Mouse (Mus musculus) embryonic facial prominence, embryonic 14.5 days (tissue): Measurements from ENCODE around the gene Nup210l. TPM values are rescaled to one million over a fixed set of nuclear protein-coding genes. Genes with fewer than 3 reads are reported as not detected.
A peak's percentile ranks its signal among the peaks of the same experiment; 100 is the strongest.

Source experiments
- ATAC-seq: fragments of 200-750 bp; cut with Nextera tagmentation; 2 replicates; pipeline ENCODE4 v1.8.0; 2017; ENCODE audit warnings: low read depth, moderate number of reproducible peaks, moderate TSS enrichment
- DNase-seq: peaks from one replicate; pipeline ENCODE4 v3.0.0-alpha.2; 2015; ENCODE audit warnings: low spot score
- H3K27ac ChIP-seq: fragments of 300-500 bp; sonication (generic); replicated peaks from 2 replicates; pipeline ENCODE4 v1.5.1; 2014; ENCODE audit warnings: low read depth, mild to moderate bottlenecking, low read length, moderate library complexity
- H3K27me3 ChIP-seq: fragments of 300-500 bp; sonication (generic); replicated peaks from 2 replicates; pipeline ENCODE4 v1.6.1; 2014; ENCODE audit warnings: low read length; ENCODE audit not compliant: control insufficient read depth, insufficient read depth
- H3K36me3 ChIP-seq: fragments of 300-500 bp; sonication (generic); 2 replicates; pipeline ENCODE4 v1.6.1; 2014; ENCODE audit warnings: low read length, mixed read lengths; ENCODE audit not compliant: control insufficient read depth, insufficient read depth
- H3K4me1 ChIP-seq: fragments of 300-500 bp; sonication (generic); 2 replicates; pipeline ENCODE4 v1.6.1; 2014; ENCODE audit warnings: antibody characterized with exemption, low read length; ENCODE audit not compliant: control insufficient read depth, insufficient read depth
- H3K4me2 ChIP-seq: fragments of 300-500 bp; sonication (generic); 2 replicates; pipeline ENCODE4 v1.6.1; 2014; ENCODE audit warnings: low read depth, mild to moderate bottlenecking, low read length, moderate library complexity, mixed read lengths
- H3K4me3 ChIP-seq: fragments of 300-500 bp; sonication (generic); 2 replicates; pipeline ENCODE4 v1.5.1; 2014; ENCODE audit warnings: low read depth, mild to moderate bottlenecking, low read length
- H3K9ac ChIP-seq: fragments of 300-500 bp; sonication (generic); 2 replicates; pipeline ENCODE4 v1.6.1; 2014; ENCODE audit warnings: low read depth, mild to moderate bottlenecking, low read length, moderate library complexity, mixed read lengths
- H3K9me3 ChIP-seq: fragments of 300-500 bp; sonication (generic); 2 replicates; pipeline ENCODE4 v1.6.1; 2016; ENCODE audit warnings: low read length; ENCODE audit not compliant: control insufficient read depth
- WGBS: fragments of 180-500 bp; shearing (Covaris S2); extraction: QIAGEN DNeasy Blood & Tissue Kit; methylation state at CpG from one replicate; pipeline ENCODE4 v1.1.7; 2014; 5-methylcytosine and 5-hydroxymethylcytosine counted together
- polyA plus RNA-seq: library from polyadenylated mRNA; unstranded; fragments of >200 nt; fragmentation: Nextera tagmentation; extraction: Ambion mirVana; gene quantifications from 2 replicates; pipeline ENCODE4 v1.2.1, GENCODE M21; 2014

The Nup210l gene
- polyA plus RNA-seq, 1 experiment from 2014 or later: 0.18 TPM

GRCm38 (mm10) chr3:90155996-90156395 lies 52.1 kb downstream of the Nup210l start:
- Histone ChIP-seq H3K27me3 (no peaks in the 10 kb centered on the region), H3K27ac (no peak overlapping the region), H3K36me3 (no peaks in the 10 kb centered on the region), H3K4me2 (no peak overlapping the region), H3K9me3 (no peaks in the 10 kb centered on the region), H3K9ac (no peak overlapping the region), H3K4me1 (no peaks in the 10 kb centered on the region), H3K4me3 (no peak overlapping the region)
- WGBS: 71% methylated on average over 5 of the region's 5 CpGs
- no peak; the same call in 1 of the 2 replicates for ATAC-seq
- peak; percentile 6 for DNase-seq

DNA sequence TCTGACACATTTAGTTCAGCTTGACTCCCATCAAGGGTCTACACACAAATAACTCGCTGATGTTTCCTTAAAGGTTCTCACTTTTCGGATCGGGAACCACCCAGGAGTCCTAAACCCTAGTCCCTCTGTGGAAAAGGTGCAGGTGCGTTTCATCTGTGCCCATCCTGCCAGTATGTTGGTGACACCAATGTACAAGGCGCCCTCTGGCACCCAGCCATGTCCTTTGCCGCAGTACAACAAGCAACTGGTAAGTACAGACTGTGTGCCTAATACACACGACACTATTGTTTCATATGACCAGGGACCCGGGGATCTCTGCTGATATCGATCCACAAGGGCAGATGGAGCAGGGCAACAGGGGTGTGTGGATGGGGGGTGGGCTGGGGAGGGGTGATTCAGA lies 55.8 kb downstream of the Nup210l start:
- DNase-seq: no peak
- Histone ChIP-seq H3K36me3 (no peaks in the 10 kb centered on the region), H3K9ac (no peak overlapping the region), H3K4me1 (no peaks in the 10 kb centered on the region), H3K27ac (no peak overlapping the region), H3K9me3 (no peaks in the 10 kb centered on the region), H3K27me3 (no peaks in the 10 kb centered on the region), H3K4me2 (no peak overlapping the region), H3K4me3 (no peak overlapping the region)
- no peak for ATAC-seq
- WGBS: 87% methylated on average over 9 of the region's 9 CpGs

- Histone ChIP-seq H3K4me1 (no peaks in the 10 kb centered on the region), H3K9ac (no peak overlapping the region), H3K4me2 (no peak overlapping the region), H3K4me3 (no peak overlapping the region), H3K36me3 (no peaks in the 10 kb centered on the region), H3K9me3 (no peaks in the 10 kb centered on the region), H3K27ac (no peak overlapping the region), H3K27me3 (no peaks in the 10 kb centered on the region)
- DNase-seq: no peak
- no peak for ATAC-seq
- WGBS: 79% methylated on average over 3 of the region's 3 CpGs
These were observed 57.6 kb downstream of the Nup210l start for GRCm38 (mm10) chr3:90161541-90161940.

DNA sequence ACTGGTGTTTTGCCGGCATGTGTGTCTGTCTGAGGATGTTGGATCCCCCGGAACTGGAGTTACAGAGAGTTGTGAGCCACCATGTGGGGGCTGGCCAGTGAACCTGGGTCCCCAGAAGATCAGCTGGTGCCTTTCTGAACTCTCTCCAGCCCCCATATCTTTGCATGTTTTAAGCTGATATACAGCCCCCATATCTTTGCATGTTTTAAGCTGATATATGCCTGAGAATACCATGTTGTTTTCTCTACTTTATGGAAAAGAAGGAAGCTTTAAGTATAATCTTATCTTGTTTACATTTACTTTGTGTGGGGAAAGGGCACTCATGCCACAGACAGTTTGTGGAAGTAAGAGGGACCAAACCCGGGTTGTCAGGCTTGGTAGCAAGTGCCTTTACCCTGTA lies 75.6 kb downstream of the Nup210l start:
- WGBS: 74% methylated on average over 3 of the region's 3 CpGs
- no peaks in the 10 kb centered on the region for H3K9me3 ChIP-seq
- DNase-seq (no peak), ATAC-seq (no peak)
- H3K9ac ChIP-seq: no peak overlapping the region
- H3K36me3 ChIP-seq: no peaks in the 10 kb centered on the region
- no peak overlapping the region for H3K4me2 ChIP-seq
- no peak overlapping the region for H3K27ac ChIP-seq
- no peaks in the 10 kb centered on the region for H3K4me1 ChIP-seq
- no peak overlapping the region for H3K4me3 ChIP-seq
- H3K27me3 ChIP-seq: no peaks in the 10 kb centered on the region

DNA sequence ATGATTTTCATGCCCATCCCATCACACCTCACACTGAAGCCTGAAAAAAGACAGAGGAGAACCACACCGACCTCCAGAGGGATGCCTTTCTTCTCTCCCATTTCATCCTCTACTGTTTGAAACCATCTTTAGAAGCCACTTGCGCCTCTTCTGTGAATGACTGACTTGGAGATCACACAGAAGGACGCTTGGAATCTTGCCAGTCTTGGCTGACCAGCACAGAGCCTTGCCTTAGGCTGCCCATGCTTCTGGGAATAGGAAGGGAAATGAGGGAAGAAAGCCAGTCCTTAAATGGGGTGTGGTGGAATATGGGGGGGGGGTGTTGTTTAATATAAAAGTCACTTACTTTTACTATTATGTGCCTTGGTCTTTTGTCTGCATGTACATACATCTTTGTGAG lies 79.6 kb downstream of the Nup210l start:
- Histone ChIP-seq H3K4me3 (no peak overlapping the region), H3K9me3 (no peaks in the 10 kb centered on the region), H3K9ac (no peak overlapping the region), H3K27me3 (no peaks in the 10 kb centered on the region), H3K4me1 (no peaks in the 10 kb centered on the region), H3K36me3 (no peaks in the 10 kb centered on the region), H3K4me2 (no peak overlapping the region), H3K27ac (no peak overlapping the region)
- WGBS: 76% methylated on average over 3 of the region's 3 CpGs
- DNase-seq (no peak), ATAC-seq (no peak)

- WGBS: 66% methylated on average over 11 of the region's 11 CpGs
- ATAC-seq: no peak
- no peak overlapping the region for H3K4me2 ChIP-seq
These were observed 87.1 kb downstream of the Nup210l start for GRCm38 (mm10) chr3:90190859-90191510.

GRCm38 (mm10) chr3:90194759-90195158 lies 90.8 kb downstream of the Nup210l start:
- DNase-seq: peak; percentile 26
- no peaks in the 10 kb centered on the region for H3K27me3 ChIP-seq
- no peak overlapping the region for H3K27ac ChIP-seq
- H3K9ac ChIP-seq: no peak overlapping the region
- H3K4me2 ChIP-seq: no peak overlapping the region
- H3K4me1 ChIP-seq: no peaks in the 10 kb centered on the region
- H3K9me3 ChIP-seq: no peaks in the 10 kb centered on the region
- ATAC-seq: peak; percentile 55; the same call in 1 of the 2 replicates
- H3K36me3 ChIP-seq: no peaks in the 10 kb centered on the region
- no peak overlapping the region for H3K4me3 ChIP-seq
- WGBS: 39% methylated on average over 4 of the region's 4 CpGs

More at GRCm38 (mm10) chr3:90190859-90191510, 87.1 kb downstream of the Nup210l start:
- Histone ChIP-seq H3K27me3 (no peaks in the 10 kb centered on the region), H3K4me1 (no peaks in the 10 kb centered on the region), H3K9ac (no peak overlapping the region), H3K9me3 (no peaks in the 10 kb centered on the region), H3K36me3 (no peaks in the 10 kb centered on the region), H3K4me3 (no peak overlapping the region), H3K27ac (no peak overlapping the region)
- DNase-seq: no peak

DNA sequence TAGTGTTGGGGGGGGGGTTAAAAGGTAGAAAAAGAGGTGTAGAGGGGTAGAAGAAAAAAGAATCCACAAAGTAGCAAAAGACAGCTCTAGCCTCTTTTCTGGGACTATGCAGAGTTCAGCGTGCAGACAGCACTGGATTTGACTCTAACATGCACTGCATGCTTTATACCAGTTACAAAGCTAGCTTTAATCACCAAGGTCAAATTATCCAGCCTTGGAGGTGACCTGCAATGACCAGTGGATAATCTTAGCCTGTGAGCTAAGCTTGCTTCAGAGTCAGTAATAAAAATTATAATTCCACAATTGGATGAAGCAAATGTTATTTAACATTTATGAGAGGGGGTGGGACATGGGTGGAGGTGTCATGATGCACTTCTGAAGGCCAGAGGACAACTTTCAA lies 91.7 kb downstream of the Nup210l start:
- WGBS: 62% methylated on average over 1 of the region's 1 CpGs
- no peak overlapping the region for H3K4me2 ChIP-seq
- no peaks in the 10 kb centered on the region for H3K27me3 ChIP-seq
- H3K27ac ChIP-seq: no peak overlapping the region
- no peak overlapping the region for H3K9ac ChIP-seq
- no peak for DNase-seq
- no peak for ATAC-seq
- no peaks in the 10 kb centered on the region for H3K4me1 ChIP-seq
- no peak overlapping the region for H3K4me3 ChIP-seq
- H3K9me3 ChIP-seq: no peaks in the 10 kb centered on the region
- no peaks in the 10 kb centered on the region for H3K36me3 ChIP-seq

GRCm38 (mm10) chr3:90197548-90197947 lies 93.6 kb downstream of the Nup210l start:
- no peak for ATAC-seq
- 87% methylated on average over 1 of the region's 1 CpGs for WGBS
- no peak for DNase-seq
- H3K4me1 ChIP-seq: no peaks in the 10 kb centered on the region
- no peaks in the 10 kb centered on the region for H3K36me3 ChIP-seq
- H3K9me3 ChIP-seq: no peaks in the 10 kb centered on the region
- no peak overlapping the region for H3K4me2 ChIP-seq
- H3K27me3 ChIP-seq: no peaks in the 10 kb centered on the region
- no peak overlapping the region for H3K4me3 ChIP-seq
- no peak overlapping the region for H3K9ac ChIP-seq
- no peak overlapping the region for H3K27ac ChIP-seq
